Mouse (Mus musculus) lung, adult 2 months (tissue): Measurements from ENCODE around the gene Bcat2.

Experiments
- CTCF ChIP-seq: fragments of 200-500 bp; IDR thresholded peaks from 2 replicates; pipeline ENCODE4 v1.5.1; 2011; ENCODE audit warnings: mild to moderate bottlenecking, low read length, control low read depth; ENCODE audit not compliant: insufficient read depth
- POLR2A ChIP-seq: fragments of 200-500 bp; IDR thresholded peaks from 2 replicates; pipeline ENCODE4 v1.6.1; 2011; ENCODE audit warnings: low read depth, mild to moderate bottlenecking, control low read depth, low read length, borderline replicate concordance; ENCODE audit errors: extremely low read depth

- TF ChIP-seq CTCF (no peak), POLR2A (no peak)
Observed at GRCm38 (mm10) chr7:45590874-45591273, 20.9 kb downstream of the Bcat2 start.
